Mouse (Mus musculus): ENCODE measurements around the gene Iqce. TPM values are rescaled to one million over a fixed set of nuclear protein-coding genes. Genes with fewer than 3 reads are reported as not detected.
"Not testable (repeated sequence)": the region's sequence is repeated elsewhere in the genome, so short reads cannot be mapped to it uniquely, and the experiment has no call there.

The Iqce gene
- total RNA-seq, 2 experiments from 2014 or later: 43.3 to 53.8 TPM

DNA sequence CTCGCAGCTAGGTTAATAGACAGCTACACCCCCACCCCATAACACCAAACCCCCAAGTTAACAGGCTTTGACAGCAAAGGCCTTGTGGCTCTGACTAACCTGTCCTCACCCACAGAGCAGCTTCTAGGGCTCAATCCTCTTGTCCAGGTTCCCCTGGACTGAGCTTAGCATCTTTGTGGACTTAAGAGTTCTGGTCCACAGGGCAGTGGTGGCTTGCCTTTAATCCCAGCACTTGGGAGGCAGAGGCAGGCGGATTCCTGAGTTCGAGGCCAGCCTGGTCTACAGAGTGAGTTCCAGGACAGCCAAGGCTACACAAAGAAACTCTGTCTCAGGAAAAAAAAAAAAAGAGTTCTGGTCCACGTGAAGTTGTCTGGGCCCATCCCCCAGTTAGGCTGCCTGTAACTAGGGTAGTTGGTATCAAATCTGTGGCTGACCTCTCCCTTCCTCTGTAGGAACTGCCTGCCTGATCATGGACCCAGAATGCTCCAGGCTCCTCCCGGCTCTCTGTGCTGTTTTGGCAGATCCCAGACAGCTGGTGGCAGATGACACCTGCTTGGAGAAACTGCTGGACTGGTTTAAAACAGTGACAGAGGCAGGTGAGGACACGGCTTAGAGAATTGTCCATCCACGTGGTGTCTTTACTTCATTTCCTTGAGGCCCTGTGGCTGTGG lies 3.5 kb upstream of the Iqce start:
- no peak for DNase-seq (ENCODE audit: low spot score in 2 of 2)

DNA sequence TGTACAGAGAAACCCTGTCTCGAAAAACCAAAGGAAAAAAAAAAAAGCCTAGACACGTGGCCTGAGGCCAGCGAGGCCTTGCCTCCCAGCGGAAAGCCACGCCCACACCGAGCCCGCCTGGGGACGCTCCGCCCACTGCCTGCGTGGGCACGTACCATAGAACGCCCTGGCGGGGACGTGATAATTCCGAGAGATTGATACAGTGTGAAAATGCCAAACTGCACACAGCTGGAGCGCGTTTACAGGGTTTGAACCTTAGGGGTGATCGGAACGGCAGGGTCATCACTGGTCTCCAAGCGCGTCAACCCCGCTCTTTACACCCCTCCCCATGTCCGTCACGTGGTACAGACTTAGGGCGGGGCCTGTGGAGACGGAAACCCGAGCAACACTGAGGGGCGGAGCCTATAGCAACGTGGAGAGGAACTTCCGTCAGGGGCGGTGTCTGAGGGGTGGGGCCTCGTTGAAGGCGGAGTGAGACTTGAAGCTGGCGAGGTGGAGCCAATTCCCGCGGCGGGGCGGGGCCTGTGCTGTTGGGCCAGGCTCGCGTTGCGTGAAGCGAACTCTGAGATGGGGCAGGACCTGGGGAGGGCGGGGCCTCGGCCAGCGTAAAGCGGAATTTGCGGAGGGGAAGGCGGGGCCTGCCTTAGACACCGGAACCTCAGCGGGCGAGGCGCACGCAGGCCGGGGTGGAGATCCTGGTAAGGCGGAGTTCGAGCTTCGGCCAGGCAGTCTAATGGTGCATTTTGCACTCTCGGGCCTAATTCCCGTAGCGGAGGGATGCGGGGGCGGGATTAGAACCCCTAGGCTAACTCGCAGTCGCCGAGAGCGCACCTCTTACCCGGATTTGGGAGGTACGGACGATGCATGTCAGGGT lies 2.4 kb upstream of the Iqce start, which contains the start of gene Brat1:
Brat1 (plus strand) TSS at position 634 of the 874 bp plus-strand sequence.
- DNase-seq (ENCODE audit: low spot score in 2 of 2): peak; percentile 99 to 100

DNA sequence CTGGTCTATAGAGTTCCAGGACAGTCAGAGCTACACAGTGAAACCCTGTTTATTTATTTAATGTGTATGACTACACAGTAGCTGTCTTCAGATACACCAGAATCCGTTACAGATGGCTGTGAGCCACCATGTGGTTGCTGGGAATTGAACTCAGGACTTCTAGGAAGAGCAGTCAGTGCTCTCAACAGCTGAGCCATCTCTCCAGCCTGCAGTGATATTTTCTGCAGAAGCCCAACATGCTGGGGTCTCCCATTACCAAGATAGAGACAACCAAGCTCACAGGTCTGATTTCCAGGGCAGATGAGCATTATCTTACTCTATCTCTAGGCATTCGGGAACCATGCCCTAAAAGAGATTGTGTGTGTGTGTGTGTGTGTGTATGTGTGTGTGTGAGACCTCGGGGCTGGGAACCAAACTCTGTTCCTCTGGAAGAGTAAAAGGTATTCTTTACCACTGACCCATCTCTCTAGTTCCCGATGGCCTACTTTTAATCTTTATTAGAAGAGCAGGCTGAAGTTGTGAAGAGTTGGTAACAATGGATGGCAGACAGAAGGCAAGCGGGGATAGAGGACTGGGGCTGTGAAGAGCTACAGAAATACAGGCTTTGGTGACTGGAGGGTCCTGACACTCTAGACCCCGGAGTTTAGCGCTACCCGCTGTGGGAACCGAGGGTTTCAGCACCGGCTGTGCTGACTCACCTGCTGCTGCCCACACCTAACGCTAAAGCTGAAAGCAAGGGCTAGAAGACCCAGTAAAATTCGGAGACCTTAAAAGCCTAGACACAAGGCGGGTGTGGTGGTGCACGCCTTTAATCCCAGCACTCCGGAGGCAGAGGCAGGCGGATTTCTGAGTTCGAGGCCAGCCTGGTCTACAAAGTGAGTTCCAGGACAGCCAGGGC lies 1.6 kb upstream of the Iqce start:
- no peak for DNase-seq (ENCODE audit: low spot score in 2 of 2)

DNA sequence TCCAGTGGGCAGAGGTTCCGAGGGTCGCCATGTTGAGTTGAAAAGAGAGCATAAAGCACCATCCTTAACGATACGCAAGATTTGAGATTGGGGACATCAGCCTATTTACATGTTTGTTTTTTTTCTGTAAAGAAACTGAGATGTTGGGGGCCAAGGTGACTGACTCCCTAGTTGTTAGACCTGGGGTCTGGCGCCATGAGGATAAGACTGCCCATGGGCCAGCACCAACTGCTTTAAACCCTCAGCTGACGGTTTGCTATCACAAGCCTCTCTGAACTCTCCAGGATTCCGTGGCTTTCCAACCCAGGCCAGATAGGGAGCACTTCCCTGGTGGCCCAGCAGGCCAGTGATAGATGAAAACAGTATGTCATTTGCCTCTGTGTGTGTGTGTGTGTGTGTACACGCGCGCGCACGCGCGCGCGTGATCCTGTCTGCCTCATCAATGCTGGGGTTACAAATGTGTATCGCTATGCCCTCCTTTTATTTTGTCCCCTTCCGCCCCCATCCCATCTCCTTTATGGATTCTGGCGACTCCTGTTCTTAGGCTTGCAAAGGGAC lies 519 bp upstream of the Iqce start:
- no peak for DNase-seq (ENCODE audit: low spot score in 2 of 2)

DNA sequence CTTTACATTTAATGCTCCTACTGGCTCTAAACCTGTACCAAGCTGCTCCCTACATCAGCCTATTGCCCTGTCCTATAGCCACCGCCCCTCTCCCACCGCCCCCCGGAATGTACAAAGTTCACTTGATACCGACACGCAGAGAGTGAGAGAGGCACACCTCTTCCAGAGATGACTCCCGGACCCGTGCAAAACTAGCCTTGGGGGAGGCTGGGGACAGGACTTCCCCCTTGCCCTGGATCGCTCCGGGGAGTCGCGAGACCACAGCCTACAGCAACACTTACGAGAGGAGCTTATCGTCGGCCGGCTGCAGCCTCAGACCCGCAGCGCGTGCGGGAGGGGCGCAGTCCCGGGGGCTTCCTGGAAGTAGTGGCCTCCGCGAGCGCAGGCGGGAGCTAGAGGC lies 517 bp downstream of the Iqce start:
- DNase-seq (ENCODE audit: low spot score in 2 of 2): no peak

DNA sequence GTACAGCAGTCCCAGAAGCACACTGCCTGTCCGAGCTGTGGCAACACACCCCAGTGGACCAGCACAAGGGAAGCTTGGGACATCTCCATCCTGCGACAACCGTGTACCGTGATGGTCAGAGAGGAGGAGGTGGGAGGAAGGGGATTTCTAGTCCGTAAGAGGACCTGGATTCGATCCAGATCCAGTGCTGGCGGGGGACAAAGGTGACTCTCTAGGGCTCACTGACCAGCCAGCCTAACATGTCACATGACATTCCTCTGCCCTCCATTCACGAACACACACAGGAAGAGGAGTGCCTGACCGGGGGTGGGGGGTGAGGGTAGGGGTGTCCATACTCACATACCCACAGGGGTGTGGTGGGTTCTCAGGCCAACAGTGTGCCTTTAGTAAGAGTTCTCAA lies 2.4 kb downstream of the Iqce start:
- no peak for DNase-seq (ENCODE audit: low spot score in 2 of 2)

DNA sequence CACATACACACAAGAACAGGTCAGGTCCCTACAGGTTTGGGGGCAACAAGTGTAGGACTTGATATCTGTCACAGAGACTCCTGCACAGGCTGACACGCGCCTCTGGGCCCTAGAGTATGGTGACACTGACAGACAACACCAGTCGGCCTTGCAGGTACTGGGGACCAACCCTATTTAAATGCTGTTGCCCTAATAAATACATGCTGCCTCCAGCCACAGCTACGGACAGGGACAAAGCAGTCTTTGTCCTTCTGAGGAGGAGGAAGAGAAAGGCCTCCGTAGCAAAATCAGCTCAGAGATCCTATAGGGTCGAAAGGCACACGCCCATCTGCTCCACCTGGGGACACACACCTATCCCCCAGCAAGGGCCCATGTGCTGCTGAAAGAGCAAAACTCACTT lies 6.2 kb downstream of the Iqce start:
- no peak for DNase-seq (ENCODE audit: low spot score in 2 of 2)

DNA sequence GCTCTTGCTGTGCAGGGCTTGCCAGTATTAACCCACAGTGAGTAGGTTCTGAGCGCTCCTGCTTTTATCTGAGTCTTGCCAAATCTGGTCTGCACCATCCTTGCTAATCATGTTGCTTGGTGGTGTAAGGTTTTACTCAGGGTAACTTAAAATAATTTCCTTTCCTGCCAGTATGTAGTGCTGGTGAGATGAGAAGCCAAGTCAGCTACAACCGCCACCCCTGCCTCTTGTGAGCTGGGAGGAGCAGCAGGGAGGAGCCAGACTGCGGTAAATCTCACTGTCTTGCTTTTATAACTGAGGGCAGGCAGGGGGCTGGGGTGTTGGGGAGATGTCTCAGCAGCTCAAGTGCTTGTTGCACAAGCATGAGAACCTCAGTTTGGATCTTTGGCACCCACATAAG lies 13.7 kb downstream of the Iqce start:
- DNase-seq (ENCODE audit: low spot score in 2 of 2): no peak

DNA sequence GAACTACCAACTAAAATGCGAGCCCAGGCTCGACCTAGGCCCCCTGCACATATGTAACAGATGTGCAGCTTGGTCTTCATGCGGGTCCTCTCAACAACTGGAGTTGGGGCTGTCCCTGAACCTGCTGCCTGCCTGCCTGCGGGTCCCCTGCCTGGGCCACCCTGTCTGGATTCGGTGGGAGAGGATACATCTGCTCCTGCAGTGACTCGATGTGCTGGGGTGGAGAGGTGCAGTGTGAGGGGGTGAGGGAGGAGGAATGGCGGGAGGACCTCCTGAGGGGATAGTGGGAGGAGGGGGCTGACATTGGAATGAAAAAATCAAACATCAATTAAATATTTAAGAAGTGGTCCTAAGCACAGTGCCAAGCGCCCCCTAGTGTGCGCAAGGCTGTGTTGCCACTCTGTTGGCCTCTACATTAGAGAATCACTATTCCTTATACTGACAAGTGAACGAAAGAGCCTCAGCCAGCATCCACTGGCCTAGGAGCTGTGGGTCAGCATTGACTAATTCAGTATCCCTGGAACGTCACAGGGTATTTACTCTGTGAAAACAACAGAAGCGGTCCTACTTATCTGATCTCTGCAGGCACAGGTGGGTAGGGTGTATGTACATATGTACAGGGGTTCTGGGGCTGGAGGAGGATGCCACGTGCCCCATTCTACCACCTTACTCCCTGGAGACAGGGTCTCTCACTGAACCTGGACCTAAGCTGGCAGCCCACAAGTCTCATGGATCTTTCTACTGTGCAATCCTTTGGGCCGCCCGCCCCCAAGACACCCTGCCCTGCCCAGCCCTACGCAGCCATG lies 17.6 kb downstream of the Iqce start:
- DNase-seq (ENCODE audit: low spot score in 2 of 2): peak in 1 of 2 experiments; percentile 59

DNA sequence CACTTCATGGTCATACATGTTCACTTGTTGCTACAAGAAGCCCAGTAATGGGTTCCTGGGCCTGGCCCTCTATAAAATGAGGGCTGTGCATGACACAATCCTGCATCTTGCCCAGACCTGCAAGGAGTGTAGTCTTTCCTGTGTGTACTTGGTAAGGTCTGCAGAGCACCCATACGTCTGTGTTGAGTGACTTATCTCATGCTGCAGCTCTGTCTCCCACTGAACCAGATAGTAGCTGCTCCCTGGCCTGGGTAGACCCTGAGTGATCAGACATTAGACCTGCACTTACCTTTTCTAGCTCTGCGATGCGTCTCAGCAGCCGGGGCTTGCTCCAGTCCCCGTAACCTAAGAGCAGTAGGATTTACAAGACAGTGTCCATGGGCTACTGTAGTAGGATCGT lies 20.1 kb downstream of the Iqce start:
- no peak for DNase-seq (ENCODE audit: low spot score in 2 of 2)

DNA sequence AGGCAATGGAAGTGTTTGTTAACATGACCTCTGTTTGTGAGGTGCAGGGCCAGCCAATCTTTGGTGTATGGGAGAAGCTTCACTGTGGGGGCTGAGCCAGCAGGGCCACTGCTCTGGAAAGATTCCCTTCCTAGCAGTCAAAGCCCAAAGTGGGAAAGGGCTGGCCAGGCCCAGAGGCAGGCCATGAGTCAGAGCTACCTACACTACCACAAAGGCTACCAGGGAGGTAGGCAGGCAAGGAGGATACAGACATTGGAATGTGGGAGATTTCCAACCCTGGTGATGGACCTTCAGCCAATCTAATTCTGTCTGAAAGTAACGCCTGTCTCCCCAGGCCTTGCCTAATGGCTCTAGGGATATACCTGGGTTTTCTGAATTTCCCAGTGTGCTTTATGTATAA lies 21.2 kb downstream of the Iqce start:
- DNase-seq (ENCODE audit: low spot score in 2 of 2): no peak

DNA sequence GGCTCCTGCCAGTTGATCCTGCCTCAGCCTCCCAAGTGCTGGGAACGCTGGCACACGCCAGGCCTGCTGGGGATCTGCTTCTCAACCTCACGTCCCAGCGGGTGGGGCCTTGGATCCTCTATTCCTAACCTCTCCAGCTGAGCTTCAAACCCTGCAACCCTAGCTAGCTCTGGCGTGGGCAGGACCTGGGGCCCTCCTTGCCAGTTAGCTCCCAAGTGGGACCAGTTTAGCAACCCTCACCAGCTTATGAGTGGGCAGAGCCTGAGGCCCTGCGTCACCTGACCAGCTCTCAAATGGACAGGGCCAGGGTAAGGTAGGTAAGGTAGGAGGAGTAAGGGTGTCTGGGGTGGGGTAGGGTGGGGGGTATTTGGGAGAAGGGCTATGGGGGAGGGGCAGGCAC lies 22.1 kb downstream of the Iqce start:
- no peak for DNase-seq (ENCODE audit: low spot score in 2 of 2)

DNA sequence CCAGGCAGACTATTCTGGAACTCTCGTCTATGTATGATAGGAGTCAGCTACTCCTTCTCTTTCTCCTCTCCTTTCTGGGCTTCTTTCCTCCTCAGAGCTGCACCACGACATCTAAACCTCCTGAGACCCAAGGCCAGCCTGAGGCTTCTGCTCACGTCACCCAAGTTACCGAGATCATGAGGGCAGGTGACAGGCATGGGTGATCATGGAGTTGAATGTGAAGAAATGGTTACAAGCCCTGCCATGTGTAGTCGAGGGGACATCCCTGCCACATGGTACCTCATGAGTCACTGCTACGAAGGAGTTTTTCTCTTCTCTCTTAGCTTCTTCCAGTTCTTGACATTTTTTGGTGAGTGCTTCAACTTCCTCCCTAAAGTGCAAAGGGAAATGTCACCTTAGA lies 25.0 kb downstream of the Iqce start:
- no peak for DNase-seq (ENCODE audit: low spot score in 2 of 2)

DNA sequence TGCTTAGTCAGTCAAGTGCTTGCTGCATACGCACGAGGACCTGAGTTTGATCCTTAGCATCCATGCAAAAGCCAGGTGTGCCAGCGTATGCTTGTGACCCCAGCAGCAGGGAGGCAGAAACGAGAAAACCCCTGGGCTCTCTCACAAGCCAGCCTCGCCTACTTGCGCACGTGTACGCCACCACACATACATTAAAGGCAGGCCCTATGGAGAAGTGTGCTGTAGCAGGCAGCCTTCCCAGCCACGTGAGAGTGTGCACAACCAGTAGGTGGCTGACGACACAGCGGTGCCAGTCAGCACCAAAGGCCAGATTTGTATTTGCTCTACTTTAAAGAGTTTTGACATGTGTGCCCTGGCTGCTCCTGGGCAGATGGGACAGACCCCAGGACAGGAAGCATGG lies 26.5 kb downstream of the Iqce start:
- DNase-seq (ENCODE audit: low spot score in 2 of 2): no peak

DNA sequence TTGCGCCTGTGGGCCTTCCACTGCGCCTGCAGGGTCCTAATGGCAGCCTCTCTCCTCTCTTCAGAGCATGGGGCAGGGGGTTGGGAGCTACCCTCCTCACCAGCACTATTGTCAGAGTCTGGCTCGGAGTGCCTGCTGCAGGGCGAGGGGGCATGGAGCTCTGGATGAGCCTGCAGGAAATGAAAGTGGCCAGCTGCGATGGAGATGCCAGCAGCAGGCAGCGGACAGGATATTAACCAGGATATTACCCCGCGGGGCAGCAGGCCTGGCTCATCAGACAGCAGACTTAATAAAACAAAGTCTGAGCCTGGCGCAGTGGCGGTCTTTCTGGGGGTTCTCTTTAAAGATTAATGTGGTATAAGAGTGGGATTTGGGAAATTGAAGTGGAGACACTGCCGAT lies 27.1 kb downstream of the Iqce start:
- no peak for DNase-seq (ENCODE audit: low spot score in 2 of 2)

DNA sequence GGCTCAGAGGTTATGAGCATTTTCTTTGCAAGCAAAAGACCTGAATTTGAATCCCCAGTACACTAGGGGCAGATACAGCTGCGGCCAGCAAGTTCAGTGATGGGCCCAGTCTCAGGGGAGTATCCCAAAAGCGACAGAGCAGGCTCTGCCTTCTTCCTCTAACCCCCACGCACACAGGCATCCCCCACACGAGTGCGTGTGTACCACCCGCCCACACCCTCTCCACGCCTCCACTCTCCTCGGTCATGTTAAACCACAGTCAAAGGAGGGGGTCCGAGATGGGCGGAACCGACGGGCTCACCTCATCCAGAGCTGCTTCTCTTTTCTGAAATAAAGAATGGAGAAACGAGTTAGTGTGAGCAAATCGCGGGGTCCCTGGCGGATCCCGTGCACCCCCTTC lies 28.1 kb downstream of the Iqce start:
- no peak for DNase-seq (ENCODE audit: low spot score in 2 of 2)

DNA sequence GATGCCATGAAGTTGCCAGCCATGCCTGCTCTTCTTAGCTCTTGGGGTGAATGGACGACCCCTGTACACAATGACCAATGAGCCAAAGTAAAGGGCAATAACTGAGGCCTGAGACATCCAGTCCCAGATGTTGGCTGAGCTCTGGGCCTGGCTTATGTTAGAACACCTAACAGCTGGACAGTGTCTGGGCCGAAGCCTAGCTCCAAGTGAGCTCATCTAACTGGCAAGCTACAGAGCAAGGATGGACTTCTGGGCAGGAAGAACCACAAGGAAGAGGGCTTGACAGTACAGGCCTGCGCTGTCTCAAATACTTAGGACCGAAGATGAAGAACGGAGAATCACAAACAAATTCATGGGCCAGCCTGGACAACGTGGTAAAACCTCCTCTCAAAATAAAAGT lies 29.6 kb downstream of the Iqce start:
- DNase-seq (ENCODE audit: low spot score in 2 of 2): not testable (repeated sequence)

DNA sequence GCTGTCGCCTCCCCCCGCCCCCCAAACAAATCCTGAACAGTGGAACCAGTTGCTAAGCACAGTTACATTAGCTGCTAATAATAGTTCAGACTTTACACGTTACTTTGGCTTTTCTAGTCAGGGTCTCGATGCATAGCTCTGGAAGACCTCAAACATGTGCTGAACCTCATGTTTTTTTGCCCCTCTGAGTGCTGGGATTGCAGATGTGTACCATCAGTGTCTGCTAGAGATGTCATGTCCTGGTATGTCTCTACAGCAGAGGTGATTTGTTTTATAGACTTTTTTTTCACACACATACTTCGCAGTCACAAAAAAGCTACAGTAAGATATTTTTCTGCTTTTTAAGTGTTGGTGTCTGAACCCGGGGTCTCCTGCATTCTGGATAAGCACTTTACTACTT lies 30.1 kb downstream of the Iqce start:
- no peak for DNase-seq (ENCODE audit: low spot score in 2 of 2)

DNA sequence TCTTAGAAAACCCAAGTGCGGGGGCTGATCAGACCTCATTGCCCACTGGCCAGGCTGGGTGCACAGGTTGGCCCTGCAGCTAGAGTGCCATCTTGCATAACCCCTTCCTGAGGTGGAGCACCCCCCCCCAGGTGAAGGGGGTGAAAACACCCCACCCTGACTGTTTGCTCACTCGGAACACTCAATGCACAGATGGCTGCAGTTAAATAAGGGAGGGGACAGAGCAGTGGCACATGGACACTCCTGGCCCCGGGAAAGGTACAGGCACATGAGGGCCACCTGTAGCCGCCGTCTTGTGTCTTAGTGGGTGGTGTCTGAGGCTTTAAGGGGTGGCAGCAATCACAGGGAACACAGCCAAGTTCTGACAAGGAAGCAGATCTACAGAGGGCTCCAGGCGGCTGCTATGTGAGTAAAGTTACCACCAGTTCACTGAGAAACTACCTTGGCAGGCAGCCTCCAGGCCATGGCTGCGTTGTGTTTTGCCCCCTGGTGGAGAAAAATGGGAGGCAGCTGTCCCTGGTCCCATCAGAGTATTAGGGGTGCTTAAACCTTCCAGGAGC lies 38.5 kb downstream of the Iqce start:
- peak in 1 of 2 experiments; percentile 69 for DNase-seq (ENCODE audit: low spot score in 2 of 2)
